Mouse (Mus musculus) liver, postnatal 0 days (tissue): ENCODE data around the gene Fcna.

Source experiments
- CTCF ChIP-seq: sonication (generic); IDR thresholded peaks from 2 replicates; pipeline ENCODE4 v1.5.1; 2016; ENCODE audit warnings: antibody characterized with exemption, low read depth
- EP300 ChIP-seq: IDR thresholded peaks from 2 replicates; pipeline ENCODE4 v1.6.1; 2016; ENCODE audit warnings: antibody characterized with exemption, low read depth, mild to moderate bottlenecking

GRCm38 (mm10) chr2:25578796-25579736 lies 48.8 kb downstream of the Fcna start:
- no peak for TF ChIP-seq CTCF
- no peak for TF ChIP-seq EP300
